Mouse (Mus musculus): ENCODE measurements around the gene Avpr1b.
A peak's percentile ranks its signal among the peaks of the same experiment; 100 is the strongest.

Avpr1b gene

GRCm38 (mm10) chr1:131598905-131599304, at the start of gene Avpr1b:
TSS of gene Avpr1b (plus strand) at chr1:131599239.
- DNase-seq = no peak

GRCm38 (mm10) chr1:131551956-131552355, 47.1 kb upstream of the Avpr1b start:
- no peak for DNase-seq

GRCm38 (mm10) chr1:131553428-131553827, 45.6 kb upstream of the Avpr1b start:
- DNase-seq = no peak

- peak; percentile 72 to 82 for DNase-seq
These were observed 43.8 kb upstream of the Avpr1b start for GRCm38 (mm10) chr1:131555042-131555812.

GRCm38 (mm10) chr1:131560500-131560899, 38.5 kb upstream of the Avpr1b start:
- no peak for DNase-seq

GRCm38 (mm10) chr1:131562081-131562480, 37.0 kb upstream of the Avpr1b start:
- DNase-seq = no peak

- peak in 1 of 2 experiments; percentile 15 for DNase-seq
These were observed 33.0 kb upstream of the Avpr1b start for GRCm38 (mm10) chr1:131566056-131566455.

- no peak for DNase-seq
These were observed 29.3 kb upstream of the Avpr1b start for GRCm38 (mm10) chr1:131569721-131570120.

- DNase-seq = no peak
These were observed 28.6 kb upstream of the Avpr1b start for GRCm38 (mm10) chr1:131570391-131570790.

- no peak for DNase-seq
These were observed 25.3 kb upstream of the Avpr1b start for GRCm38 (mm10) chr1:131573721-131574120.

GRCm38 (mm10) chr1:131578943-131579680, 19.9 kb upstream of the Avpr1b start:
- no peak for DNase-seq

GRCm38 (mm10) chr1:131580389-131580788, 18.6 kb upstream of the Avpr1b start:
- no peak for DNase-seq

GRCm38 (mm10) chr1:131583598-131583997, 15.4 kb upstream of the Avpr1b start:
- no peak for DNase-seq

- no peak for DNase-seq
These were observed 12.2 kb upstream of the Avpr1b start for GRCm38 (mm10) chr1:131586836-131587235.

- DNase-seq = no peak
These were observed 1.3 kb downstream of the Avpr1b start for GRCm38 (mm10) chr1:131600314-131600713.

- no peak for DNase-seq
These were observed 7.7 kb downstream of the Avpr1b start for GRCm38 (mm10) chr1:131606719-131607118.

- peak in 1 of 2 experiments; percentile 8 for DNase-seq
These were observed 13.6 kb downstream of the Avpr1b start for GRCm38 (mm10) chr1:131612556-131613155.

GRCm38 (mm10) chr1:131613361-131614133, 14.5 kb downstream of the Avpr1b start:
- DNase-seq = peak; percentile 68 to 77

GRCm38 (mm10) chr1:131614641-131615040, 15.6 kb downstream of the Avpr1b start:
- no peak for DNase-seq

GRCm38 (mm10) chr1:131616131-131616530, 17.1 kb downstream of the Avpr1b start:
- no peak for DNase-seq

- no peak for DNase-seq
These were observed 17.6 kb downstream of the Avpr1b start for GRCm38 (mm10) chr1:131616546-131617220.

- no peak for DNase-seq
These were observed 19.5 kb downstream of the Avpr1b start for GRCm38 (mm10) chr1:131618576-131618975.
